Mouse (Mus musculus) cerebellum, adult 18-20 months (tissue): ENCODE results near the gene Tmub2.
A peak's percentile ranks its signal among the peaks of the same experiment; 100 is the strongest.

Experiments
- DNase-seq, 2 experiments: peaks; one replicate each; pipeline ENCODE4 v3.0.0; 2021

Tmub2 gene

GRCm38 (mm10) chr11:102284501-102285094, at the start of gene Tmub2:
Gene Tmub2 (plus strand): TSS chr11:102284931.
- peak; percentile 95 to 97 for DNase-seq

DNA sequence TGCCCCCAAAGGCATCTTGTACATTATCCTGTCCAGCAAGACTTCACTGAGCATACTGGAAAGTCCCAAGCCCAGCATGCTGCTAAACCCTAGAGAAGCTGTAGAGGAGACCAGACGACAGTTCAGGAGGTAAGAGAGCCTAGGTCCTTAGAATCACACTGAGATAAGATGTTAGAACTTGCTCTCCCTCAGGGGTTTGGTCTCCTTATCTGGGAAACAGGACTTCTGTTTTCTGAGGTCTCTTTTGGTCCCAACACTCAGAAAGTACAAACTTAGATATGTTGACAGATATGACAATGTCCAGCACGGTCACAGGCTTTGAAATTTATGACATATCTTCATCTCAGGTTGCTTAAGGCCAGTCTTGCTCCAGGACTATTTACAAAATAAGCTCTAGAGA, 48.7 kb upstream of the Tmub2 start:
- no peak for DNase-seq

DNA sequence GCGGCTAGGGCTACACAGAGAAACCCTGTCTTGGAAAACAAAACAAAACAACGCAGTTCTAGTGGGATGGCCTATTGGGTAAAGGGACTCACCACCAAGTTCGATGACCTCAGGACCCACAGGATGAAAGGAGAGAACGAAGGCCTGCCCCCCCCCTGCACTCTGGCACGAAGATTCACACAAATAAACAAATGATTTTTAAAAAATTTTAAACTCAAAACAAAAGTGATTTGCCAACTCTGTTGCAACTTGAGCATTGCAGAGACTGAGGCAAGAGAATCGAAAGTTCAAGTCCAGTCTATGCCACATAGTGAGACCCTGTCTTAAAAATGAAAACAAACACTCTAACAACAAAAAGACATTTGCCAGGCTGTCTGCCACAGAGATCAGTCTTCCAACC, 44.1 kb upstream of the Tmub2 start:
- DNase-seq, result no peak

- no peak for DNase-seq
Measured at GRCm38 (mm10) chr11:102241246-102241645, 43.5 kb upstream of the Tmub2 start.

DNA sequence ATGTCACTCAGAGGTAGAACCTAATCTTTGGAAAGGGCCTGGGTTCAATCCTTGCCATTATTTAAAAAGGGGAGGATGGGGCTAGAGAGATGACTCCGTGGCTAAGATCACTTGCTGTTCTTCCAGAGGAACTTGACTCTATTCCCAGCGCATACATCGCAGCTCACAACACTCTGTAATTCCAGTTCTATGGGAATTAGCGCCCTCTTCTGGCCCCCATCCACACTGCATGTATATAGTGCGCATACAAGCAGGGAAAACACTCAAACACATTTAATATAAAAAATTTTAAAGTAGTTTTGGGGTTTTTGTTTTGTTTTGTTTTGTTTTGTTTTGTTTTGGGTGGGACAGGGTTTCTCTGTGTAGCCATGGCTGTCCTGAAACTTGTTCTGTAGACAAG, 42.9 kb upstream of the Tmub2 start:
- DNase-seq, result no peak

DNA sequence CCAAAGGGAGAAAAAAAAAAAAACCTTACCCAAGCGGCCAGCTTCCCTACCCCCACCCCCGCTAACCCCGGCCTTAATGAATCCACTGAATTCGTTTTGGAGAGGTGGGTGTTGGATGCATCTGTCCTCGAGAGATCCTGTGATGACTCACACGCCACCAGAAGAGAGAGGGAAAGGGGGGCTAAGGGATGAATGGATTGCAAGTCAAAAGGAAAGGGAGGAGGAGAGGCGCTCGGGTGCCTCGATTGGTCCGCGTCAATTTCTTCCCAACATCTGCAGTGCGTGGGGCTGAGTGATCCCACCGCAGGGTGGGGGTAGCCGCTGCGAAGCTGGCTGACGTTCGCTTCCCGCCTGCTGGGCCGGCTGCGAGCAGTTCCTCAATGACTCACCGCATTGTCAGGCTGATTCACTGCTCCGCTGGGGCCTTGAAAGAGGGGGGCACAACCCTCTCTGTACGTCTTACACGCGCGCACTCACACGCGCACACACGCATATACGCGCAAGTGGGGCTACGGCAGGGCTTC, 39.7 kb upstream of the Tmub2 start:
- DNase-seq, result peak; percentile 68 to 74

- no peak for DNase-seq
Measured at GRCm38 (mm10) chr11:102245581-102246272, 39.0 kb upstream of the Tmub2 start.

DNA sequence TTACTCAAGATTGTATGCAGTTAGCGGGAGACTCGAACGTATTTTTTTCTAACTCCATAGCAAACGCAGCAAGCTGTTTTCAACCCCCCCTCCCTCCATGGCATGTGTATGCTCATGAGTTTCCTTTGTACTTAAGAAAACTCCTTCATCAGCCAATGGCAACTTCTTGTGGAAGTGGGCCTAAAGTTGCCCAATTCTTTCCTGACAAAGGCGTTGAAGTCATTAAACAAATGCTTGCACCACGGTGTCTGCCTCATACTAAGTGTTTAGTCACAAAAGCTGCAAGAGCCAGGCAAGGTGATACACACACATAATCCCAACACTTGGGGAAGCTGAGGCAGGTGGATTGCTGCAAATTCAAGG, 38.5 kb upstream of the Tmub2 start:
- no peak for DNase-seq

- DNase-seq, result no peak
Measured at GRCm38 (mm10) chr11:102246871-102247270, 37.9 kb upstream of the Tmub2 start.

- peak; percentile 92 to 97 for DNase-seq
Measured at GRCm38 (mm10) chr11:102248630-102249230, 36.0 kb upstream of the Tmub2 start, which contains the start of gene BC030867. Gene BC030867 (plus strand): TSS chr11:102248882.

- no peak for DNase-seq
Measured at GRCm38 (mm10) chr11:102249351-102250090, 35.2 kb upstream of the Tmub2 start.

DNA sequence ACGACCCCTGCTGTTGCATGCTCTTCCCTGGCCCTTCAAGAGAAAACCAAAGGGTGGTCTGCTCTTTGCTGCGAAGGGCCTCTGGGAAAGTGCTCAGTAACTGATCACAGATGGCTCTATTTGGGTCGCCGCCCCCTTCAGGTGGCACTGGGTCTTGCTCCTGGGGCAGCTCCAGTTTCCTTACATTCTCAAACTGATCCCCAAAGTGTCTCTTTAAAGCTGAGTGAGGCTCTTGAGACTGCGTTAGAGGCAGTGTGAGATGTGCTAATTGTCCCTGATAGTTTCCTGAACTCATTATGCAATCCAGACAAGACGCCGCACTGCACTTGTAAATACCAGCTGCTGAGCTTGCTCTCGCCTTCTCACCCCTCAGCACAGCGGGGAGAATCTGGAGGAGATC, 27.2 kb upstream of the Tmub2 start:
- no peak for DNase-seq

DNA sequence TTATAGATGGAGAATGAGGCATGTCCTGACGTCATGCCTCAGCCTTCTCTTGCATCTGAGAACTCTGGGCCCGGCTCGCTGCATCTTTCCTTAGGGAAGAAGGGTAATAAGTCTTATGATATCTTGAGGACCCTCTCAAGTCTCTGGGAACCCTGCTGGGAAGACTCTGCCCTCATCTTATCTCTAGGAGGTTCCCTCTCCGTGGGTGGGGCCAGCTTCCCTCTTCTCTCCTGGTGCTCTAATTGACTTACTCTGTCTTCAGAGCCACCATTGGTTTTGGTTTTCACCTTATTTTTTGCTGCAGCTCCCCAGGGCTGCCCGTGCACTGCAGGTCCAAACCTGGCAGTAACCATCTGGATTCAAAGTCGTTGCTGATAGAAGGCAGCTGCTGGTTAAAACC, 26.6 kb upstream of the Tmub2 start:
- no peak for DNase-seq

DNA sequence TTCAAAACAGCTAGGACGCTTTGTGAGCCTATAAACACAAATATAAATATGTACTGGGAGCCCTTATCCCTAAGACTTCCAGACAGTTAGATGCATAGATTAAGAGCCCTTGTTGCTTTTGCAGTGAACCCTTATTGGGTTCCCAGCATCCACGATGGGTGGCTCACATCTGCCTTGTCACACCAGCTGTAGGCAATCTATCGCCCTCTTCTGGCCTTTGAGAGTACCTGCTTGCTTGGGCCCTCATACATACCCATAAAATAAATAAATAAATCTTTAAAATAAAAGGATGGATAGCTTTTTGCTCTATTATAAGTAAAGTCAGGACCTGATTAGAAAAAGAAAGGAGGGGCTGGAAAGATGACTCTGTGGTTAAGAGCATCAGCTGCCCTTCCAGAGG, 26.2 kb upstream of the Tmub2 start:
- no peak for DNase-seq

GRCm38 (mm10) chr11:102263211-102263610, 21.5 kb upstream of the Tmub2 start:
- DNase-seq, result no peak

DNA sequence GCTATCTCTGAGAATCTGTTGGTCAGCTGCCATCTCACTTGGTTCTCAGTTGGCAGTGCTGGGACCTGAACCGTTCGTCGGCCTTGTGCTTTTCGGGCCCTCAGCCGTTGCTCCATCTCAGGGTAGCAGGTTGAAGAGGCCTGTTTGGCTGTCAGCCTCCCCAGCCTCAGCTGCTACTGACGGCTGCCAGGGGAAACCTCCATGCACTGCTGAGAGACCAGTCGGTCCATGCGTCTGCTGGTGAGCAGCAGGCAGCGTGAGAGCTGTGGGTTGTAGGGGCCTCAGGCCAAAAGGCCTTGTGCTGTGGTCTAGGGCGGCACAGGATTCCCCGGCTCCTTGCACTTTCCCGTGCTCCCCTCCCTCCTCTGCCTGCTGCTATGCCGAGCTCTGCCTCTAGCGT, 18.9 kb upstream of the Tmub2 start:
- peak; percentile 46 to 54 for DNase-seq

DNA sequence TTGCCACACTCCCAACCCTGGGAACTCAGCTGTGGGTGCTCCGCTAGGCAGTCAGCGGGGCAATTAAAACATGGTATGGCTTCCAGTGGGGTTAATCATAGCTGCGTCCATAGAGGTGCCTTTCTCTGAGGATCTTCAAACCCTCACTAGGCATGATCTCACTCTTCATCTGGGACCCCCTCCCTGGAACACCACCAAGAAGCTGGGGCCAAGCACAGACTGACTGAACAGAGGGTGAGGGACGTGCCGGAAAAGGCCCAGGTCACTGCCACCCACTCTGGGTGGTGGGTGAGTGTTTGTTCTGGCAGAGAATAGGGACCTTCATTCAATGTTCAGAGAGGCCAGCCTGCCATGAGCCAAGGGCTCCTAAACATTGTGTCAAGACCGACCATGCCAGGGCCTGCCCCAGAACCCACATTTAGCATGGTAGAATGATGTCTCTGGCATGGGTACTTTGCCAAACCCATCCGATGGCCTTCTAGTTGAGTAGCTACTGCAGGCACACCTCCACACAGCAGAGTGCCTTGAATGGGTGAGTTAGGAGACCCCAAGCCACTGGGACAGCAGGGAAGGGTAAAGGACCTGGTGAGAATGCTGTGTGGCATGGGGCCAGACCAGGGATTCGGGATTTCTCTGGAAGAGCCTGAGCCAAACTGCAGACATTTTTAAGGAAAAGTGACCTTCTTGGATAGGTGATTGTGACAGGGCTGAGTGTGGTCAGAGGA, 17.9 kb upstream of the Tmub2 start:
- DNase-seq, result no peak

GRCm38 (mm10) chr11:102267480-102267879, 17.3 kb upstream of the Tmub2 start:
- DNase-seq, result peak; percentile 76 to 83

- no peak for DNase-seq
Measured at GRCm38 (mm10) chr11:102268520-102269244, 16.0 kb upstream of the Tmub2 start, which contains the start of gene Asb16. Gene Asb16 (plus strand): TSS chr11:102268743.

GRCm38 (mm10) chr11:102276411-102276915, 8.3 kb upstream of the Tmub2 start:
- DNase-seq, result peak; percentile 40 to 52

DNA sequence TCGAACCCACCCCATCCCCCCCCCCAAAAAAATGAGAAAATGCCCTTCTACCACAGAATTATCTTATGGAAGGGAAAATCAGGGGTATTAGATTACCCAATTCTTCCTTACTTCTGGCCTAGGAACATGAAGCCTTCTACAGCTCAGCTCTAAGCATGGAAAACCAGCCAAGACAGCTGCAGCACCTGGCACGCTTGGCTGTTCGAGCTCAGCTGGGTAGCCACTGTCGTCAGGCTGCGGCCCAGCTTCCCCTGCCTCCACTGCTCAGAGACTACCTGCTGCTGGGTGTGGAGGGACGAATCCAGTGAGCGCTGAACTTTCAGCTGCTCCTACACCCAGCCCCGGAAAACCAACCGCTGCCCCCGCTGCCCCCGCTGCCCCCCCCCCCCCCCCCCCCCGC, 7.0 kb upstream of the Tmub2 start:
- DNase-seq, result no peak

- DNase-seq, result no peak
Measured at GRCm38 (mm10) chr11:102279595-102279994, 5.1 kb upstream of the Tmub2 start.
